Mouse (Mus musculus) midbrain, embryonic 12.5 days (tissue): ENCODE data around the gene Pard3b. TPM values are rescaled to one million over a fixed set of nuclear protein-coding genes. Genes with fewer than 3 reads are reported as not detected.

Source experiments
- ATAC-seq: fragments of 200-750 bp; cut with Nextera tagmentation; 2 replicates; pipeline ENCODE4 v1.8.0; 2017; ENCODE audit warnings: low read depth, moderate TSS enrichment, moderate library complexity; ENCODE audit not compliant: low FRiP score
- H3K27ac ChIP-seq: fragments of 300-500 bp; sonication (generic); replicated peaks from 2 replicates; pipeline ENCODE4 v1.5.1; 2016; ENCODE audit warnings: mild to moderate bottlenecking
- H3K27me3 ChIP-seq: fragments of 300-500 bp; sonication (generic); 2 replicates; pipeline ENCODE4 v1.6.1; 2016; ENCODE audit warnings: mild to moderate bottlenecking
- H3K36me3 ChIP-seq: fragments of 300-500 bp; sonication (generic); 2 replicates; pipeline ENCODE4 v1.6.1; 2016
- H3K4me1 ChIP-seq: fragments of 300-500 bp; sonication (generic); 2 replicates; pipeline ENCODE4 v1.6.1; 2016
- H3K4me2 ChIP-seq: fragments of 300-500 bp; sonication (generic); replicated peaks from 2 replicates; pipeline ENCODE4 v1.6.1; 2016; ENCODE audit warnings: mild to moderate bottlenecking, moderate library complexity
- H3K4me3 ChIP-seq: fragments of 300-500 bp; sonication (generic); 2 replicates; pipeline ENCODE4 v1.5.1; 2016; ENCODE audit warnings: mild to moderate bottlenecking
- H3K9ac ChIP-seq: fragments of 300-500 bp; sonication (generic); replicated peaks from 2 replicates; pipeline ENCODE4 v1.6.1; 2016; ENCODE audit warnings: mild to moderate bottlenecking, moderate library complexity
- H3K9me3 ChIP-seq: fragments of 300-500 bp; sonication (generic); 2 replicates; pipeline ENCODE4 v1.6.1; 2016; ENCODE audit warnings: mild to moderate bottlenecking
- WGBS: fragments of 180-500 bp; shearing (Covaris S2); methylation state at CpG from one replicate; pipeline ENCODE4 v1.1.7; 2016; 5-methylcytosine and 5-hydroxymethylcytosine counted together
- polyA plus RNA-seq: library from polyadenylated mRNA; unstranded; fragments of >200 nt; fragmentation: Nextera tagmentation; extraction: Ambion mirVana; gene quantifications from 2 replicates; pipeline ENCODE4 v1.2.1, GENCODE M21; 2016

The Pard3b gene
- polyA plus RNA-seq, 1 experiment from 2014 or later: 18.5 TPM

- ATAC-seq: no peak
- Histone ChIP-seq H3K27me3 (no peaks in the 10 kb centered on the region), H3K36me3 (no peaks in the 10 kb centered on the region), H3K27ac (no peak overlapping the region), H3K9ac (no peak overlapping the region), H3K4me1 (no peaks in the 10 kb centered on the region), H3K4me2 (no peak overlapping the region), H3K9me3 (no peaks in the 10 kb centered on the region), H3K4me3 (no peak overlapping the region)
Measured at GRCm38 (mm10) chr1:61778731-61779130, 140.1 kb downstream of the Pard3b start.

GRCm38 (mm10) chr1:61779906-61780305 is 141.3 kb downstream of the Pard3b start:
- Histone ChIP-seq H3K4me3 (no peak overlapping the region), H3K9ac (no peak overlapping the region), H3K27ac (no peak overlapping the region), H3K36me3 (no peaks in the 10 kb centered on the region), H3K27me3 (no peaks in the 10 kb centered on the region), H3K4me1 (no peaks in the 10 kb centered on the region), H3K4me2 (no peak overlapping the region), H3K9me3 (no peaks in the 10 kb centered on the region)
- no peak for ATAC-seq
- WGBS: 81% methylated on average over 5 of the region's 5 CpGs

GRCm38 (mm10) chr1:61796296-61796695 is 157.7 kb downstream of the Pard3b start:
- no peaks in the 10 kb centered on the region for H3K4me1 ChIP-seq
- no peak overlapping the region for H3K4me3 ChIP-seq
- 89% methylated on average over 5 of the region's 5 CpGs for WGBS
- H3K27me3 ChIP-seq: no peaks in the 10 kb centered on the region
- no peak overlapping the region for H3K4me2 ChIP-seq
- H3K9ac ChIP-seq: no peak overlapping the region
- ATAC-seq: no peak
- no peaks in the 10 kb centered on the region for H3K36me3 ChIP-seq
- H3K27ac ChIP-seq: no peak overlapping the region
- H3K9me3 ChIP-seq: no peaks in the 10 kb centered on the region

- Histone ChIP-seq H3K9ac (no peak overlapping the region), H3K27me3 (no peaks in the 10 kb centered on the region), H3K4me1 (no peaks in the 10 kb centered on the region), H3K4me3 (no peak overlapping the region), H3K27ac (no peak overlapping the region), H3K36me3 (no peaks in the 10 kb centered on the region), H3K9me3 (no peaks in the 10 kb centered on the region), H3K4me2 (no peak overlapping the region)
- no peak for ATAC-seq
- 58% methylated on average over 1 of the region's 1 CpGs for WGBS
Measured at GRCm38 (mm10) chr1:61820213-61820612, 181.6 kb downstream of the Pard3b start.

- no peak overlapping the region for H3K4me2 ChIP-seq
- H3K4me3 ChIP-seq: no peak overlapping the region
- no peaks in the 10 kb centered on the region for H3K27me3 ChIP-seq
- H3K27ac ChIP-seq: no peak overlapping the region
- 91% methylated on average over 3 of the region's 3 CpGs for WGBS
- H3K9ac ChIP-seq: no peak overlapping the region
- H3K36me3 ChIP-seq: no peaks in the 10 kb centered on the region
- no peaks in the 10 kb centered on the region for H3K4me1 ChIP-seq
- no peak for ATAC-seq
- H3K9me3 ChIP-seq: no peaks in the 10 kb centered on the region
Measured at GRCm38 (mm10) chr1:61825560-61826191, 187.1 kb downstream of the Pard3b start.

- WGBS: 81% methylated on average over 6 of the region's 6 CpGs
- no peak overlapping the region for H3K4me2 ChIP-seq
- no peak overlapping the region for H3K4me3 ChIP-seq
- H3K9ac ChIP-seq: no peak overlapping the region
- H3K36me3 ChIP-seq: no peaks in the 10 kb centered on the region
- ATAC-seq: no peak
- no peak overlapping the region for H3K27ac ChIP-seq
- H3K27me3 ChIP-seq: no peaks in the 10 kb centered on the region
- H3K4me1 ChIP-seq: no peaks in the 10 kb centered on the region
- no peaks in the 10 kb centered on the region for H3K9me3 ChIP-seq
Measured at GRCm38 (mm10) chr1:61837006-61837544, 198.5 kb downstream of the Pard3b start.

GRCm38 (mm10) chr1:61846606-61847005 is 208.0 kb downstream of the Pard3b start:
- no peak overlapping the region for H3K4me2 ChIP-seq
- no peaks in the 10 kb centered on the region for H3K27me3 ChIP-seq
- H3K36me3 ChIP-seq: no peaks in the 10 kb centered on the region
- no peak overlapping the region for H3K9ac ChIP-seq
- peaks cover 5% of the 10 kb centered on the region; the same call in 1 of the 2 replicates for H3K4me1 ChIP-seq
- H3K27ac ChIP-seq: no peak overlapping the region
- H3K9me3 ChIP-seq: no peaks in the 10 kb centered on the region
- H3K4me3 ChIP-seq: no peak overlapping the region
- no peak for ATAC-seq

- Histone ChIP-seq H3K9me3 (no peaks in the 10 kb centered on the region), H3K36me3 (no peaks in the 10 kb centered on the region), H3K4me3 (no peak overlapping the region), H3K9ac (no peak overlapping the region), H3K27me3 (no peaks in the 10 kb centered on the region), H3K4me1 (peaks cover 5% of the 10 kb centered on the region; the same call in 1 of the 2 replicates), H3K27ac (peak overlapping the region; percentile 3; the same call in 1 of the 2 replicates), H3K4me2 (no peak overlapping the region)
- 76% methylated on average over 6 of the region's 6 CpGs for WGBS
- ATAC-seq: no peak
Measured at GRCm38 (mm10) chr1:61849029-61849714, 210.5 kb downstream of the Pard3b start.

- Histone ChIP-seq H3K4me3 (no peak overlapping the region), H3K9me3 (no peaks in the 10 kb centered on the region), H3K27me3 (no peaks in the 10 kb centered on the region), H3K4me1 (peaks cover 5% of the 10 kb centered on the region; the same call in 1 of the 2 replicates), H3K27ac (no peak overlapping the region), H3K9ac (no peak overlapping the region), H3K36me3 (no peaks in the 10 kb centered on the region), H3K4me2 (no peak overlapping the region)
- 78% methylated on average over 5 of the region's 5 CpGs for WGBS
- no peak for ATAC-seq
Measured at GRCm38 (mm10) chr1:61850471-61850870, 211.8 kb downstream of the Pard3b start.

GRCm38 (mm10) chr1:61851176-61851575 is 212.6 kb downstream of the Pard3b start:
- no peak overlapping the region for H3K9ac ChIP-seq
- H3K36me3 ChIP-seq: no peaks in the 10 kb centered on the region
- no peak overlapping the region for H3K27ac ChIP-seq
- no peaks in the 10 kb centered on the region for H3K27me3 ChIP-seq
- H3K4me2 ChIP-seq: no peak overlapping the region
- H3K4me1 ChIP-seq: peaks cover 5% of the 10 kb centered on the region; the same call in 1 of the 2 replicates
- H3K9me3 ChIP-seq: no peaks in the 10 kb centered on the region
- H3K4me3 ChIP-seq: no peak overlapping the region
- no peak for ATAC-seq
- 46% methylated on average over 5 of the region's 5 CpGs for WGBS

GRCm38 (mm10) chr1:61867286-61868082 is 228.9 kb downstream of the Pard3b start:
- Histone ChIP-seq H3K36me3 (no peaks in the 10 kb centered on the region), H3K27me3 (no peaks in the 10 kb centered on the region), H3K4me3 (no peak overlapping the region), H3K9ac (no peak overlapping the region), H3K4me2 (no peak overlapping the region), H3K4me1 (no peaks in the 10 kb centered on the region), H3K9me3 (no peaks in the 10 kb centered on the region), H3K27ac (no peak overlapping the region)
- WGBS: 74% methylated on average over 2 of the region's 2 CpGs
- no peak for ATAC-seq

- 59% methylated on average over 1 of the region's 1 CpGs for WGBS
- H3K27me3 ChIP-seq: no peaks in the 10 kb centered on the region
- no peaks in the 10 kb centered on the region for H3K4me1 ChIP-seq
- no peak overlapping the region for H3K27ac ChIP-seq
- no peak overlapping the region for H3K9ac ChIP-seq
- ATAC-seq: no peak
- no peak overlapping the region for H3K4me3 ChIP-seq
- no peak overlapping the region for H3K4me2 ChIP-seq
- no peaks in the 10 kb centered on the region for H3K9me3 ChIP-seq
- no peaks in the 10 kb centered on the region for H3K36me3 ChIP-seq
Measured at GRCm38 (mm10) chr1:61874875-61875274, 236.3 kb downstream of the Pard3b start.
